Mouse (Mus musculus) WW6 (cell line): ENCODE results near the gene Elobl.
"Not testable (repeated sequence)": the region's sequence is repeated elsewhere in the genome, so short reads cannot be mapped to it uniquely, and the experiment has no call there.

Experiments
- DNase-seq: peaks from one replicate; pipeline ENCODE4 v3.0.0-alpha.2; 2013; ENCODE audit warnings: low read depth, low spot score

The Elobl gene

GRCm38 (mm10) chr11:88966881-88967361 is at the start of gene Elobl:
Gene Elobl, minus strand, starts transcription at chr11:88966931.
- no peak for DNase-seq

- no peak for DNase-seq
Measured at GRCm38 (mm10) chr11:89012241-89012640, 45.5 kb upstream of the Elobl start.

- DNase-seq = no peak
Measured at GRCm38 (mm10) chr11:89009496-89009895, 42.8 kb upstream of the Elobl start.

- DNase-seq = no peak
Measured at GRCm38 (mm10) chr11:89009066-89009465, 42.3 kb upstream of the Elobl start.

- DNase-seq = no peak
Measured at GRCm38 (mm10) chr11:89007582-89007981, 40.9 kb upstream of the Elobl start.

GRCm38 (mm10) chr11:89006404-89006803 is 39.7 kb upstream of the Elobl start:
- no peak for DNase-seq

- no peak for DNase-seq
Measured at GRCm38 (mm10) chr11:89005473-89005872, 38.7 kb upstream of the Elobl start.

- no peak for DNase-seq
Measured at GRCm38 (mm10) chr11:89003726-89004125, 37.0 kb upstream of the Elobl start.

GRCm38 (mm10) chr11:89003078-89003477 is 36.3 kb upstream of the Elobl start:
- DNase-seq = no peak

GRCm38 (mm10) chr11:89002621-89003020 is 35.9 kb upstream of the Elobl start:
- DNase-seq = no peak

- no peak for DNase-seq
Measured at GRCm38 (mm10) chr11:89002068-89002467, 35.3 kb upstream of the Elobl start.

GRCm38 (mm10) chr11:89001569-89001968 is 34.8 kb upstream of the Elobl start:
- DNase-seq = no peak

GRCm38 (mm10) chr11:89000527-89000819 is 33.7 kb upstream of the Elobl start:
- DNase-seq = no peak

GRCm38 (mm10) chr11:88999723-89000526 is 33.2 kb upstream of the Elobl start:
- no peak for DNase-seq

GRCm38 (mm10) chr11:88998974-88999722 is 32.4 kb upstream of the Elobl start, which contains the start of gene Trim25:
Gene Trim25, plus strand, starts transcription at chr11:88999376.
- DNase-seq = peak; percentile 90

- no peak for DNase-seq
Measured at GRCm38 (mm10) chr11:88998406-88998805, 31.7 kb upstream of the Elobl start.

GRCm38 (mm10) chr11:88997343-88997742 is 30.6 kb upstream of the Elobl start:
- not testable (repeated sequence) for DNase-seq

- no peak for DNase-seq
Measured at GRCm38 (mm10) chr11:88996427-88996826, 29.7 kb upstream of the Elobl start.

GRCm38 (mm10) chr11:88995616-88996015 is 28.9 kb upstream of the Elobl start:
- DNase-seq = no peak

- no peak for DNase-seq
Measured at GRCm38 (mm10) chr11:88994492-88994891, 27.8 kb upstream of the Elobl start.

- DNase-seq = peak; percentile 97
Measured at GRCm38 (mm10) chr11:88993625-88994024, 26.9 kb upstream of the Elobl start.

GRCm38 (mm10) chr11:88993186-88993585 is 26.5 kb upstream of the Elobl start:
- no peak for DNase-seq

GRCm38 (mm10) chr11:88989530-88989929 is 22.8 kb upstream of the Elobl start:
- no peak for DNase-seq
